Mouse (Mus musculus): ENCODE results near the gene Dip2c.

GRCm38 (mm10) chr13:9692876-9693275 is 416.5 kb downstream of the Dip2c start:
- TF ChIP-seq CTCF (IDR thresholded peaks at IDR 0.05; ENCODE audit: extremely low read depth, insufficient read depth, low read length) (no peak), POLR2A (IDR thresholded peaks at IDR 0.05; ENCODE audit: extremely low read depth, insufficient read depth, low read length) (no peak)

Data from cortical plate, adult 2 months (tissue).